Mouse (Mus musculus) spleen, adult 2 months (tissue): ENCODE data around the gene Neb. TPM values are rescaled to one million over a fixed set of nuclear protein-coding genes. Genes with fewer than 3 reads are reported as not detected.

Experiments
- DNase-seq, 2 experiments: peaks; one replicate each; pipeline versions ENCODE4 v3.0.0 to v3.0.0-alpha.2; 2012 to 2021; ENCODE audit warnings: low spot score in 2 of 2, low read depth in 1 of 2
- H3K27ac ChIP-seq: fragments of 200-500 bp; 2 replicates; pipeline ENCODE4 v1.5.1; 2012; ENCODE audit warnings: low read length, inconsistent platforms; ENCODE audit not compliant: insufficient read depth
- H3K27me3 ChIP-seq: fragments of 200-500 bp; 2 replicates; pipeline ENCODE4 v1.6.1; 2012; ENCODE audit warnings: mild to moderate bottlenecking, moderate library complexity, low read length, inconsistent platforms; ENCODE audit not compliant: control insufficient read depth, insufficient read depth
- H3K36me3 ChIP-seq: fragments of 200-500 bp; 2 replicates; pipeline ENCODE4 v1.6.1; 2012; ENCODE audit warnings: mild to moderate bottlenecking, low read length, inconsistent platforms; ENCODE audit not compliant: control insufficient read depth, insufficient read depth
- H3K4me1 ChIP-seq: fragments of 200-500 bp; 2 replicates; pipeline ENCODE4 v1.6.1; 2011; ENCODE audit warnings: inconsistent platforms; ENCODE audit not compliant: control insufficient read depth, insufficient read depth, insufficient read length
- H3K4me3 ChIP-seq: fragments of 200-500 bp; 2 replicates; pipeline ENCODE4 v1.5.1; 2011; ENCODE audit warnings: mild to moderate bottlenecking, inconsistent platforms; ENCODE audit not compliant: insufficient read depth, insufficient read length; ENCODE audit errors: extremely low read depth
- CTCF ChIP-seq: fragments of 200-500 bp; IDR thresholded peaks from 2 replicates; pipeline ENCODE4 v1.5.1; 2011; ENCODE audit warnings: mild to moderate bottlenecking, inconsistent platforms; ENCODE audit not compliant: insufficient read depth, insufficient read length, insufficient replicate concordance; ENCODE audit errors: extremely low read depth
- POLR2A ChIP-seq: fragments of 200-500 bp; IDR thresholded peaks from 2 replicates; pipeline ENCODE4 v1.6.1; 2011; ENCODE audit warnings: low read depth, low read length, inconsistent platforms
- WGBS: fragments of 180-500 bp; shearing (Covaris S2); methylation state at CpG from one replicate; pipeline ENCODE4 v1.1.7; 2018; 5-methylcytosine and 5-hydroxymethylcytosine counted together
- polyA plus RNA-seq: library from polyadenylated mRNA; depleted of rRNA; stranded (reverse); fragments of >200 nt; gene quantifications from 2 replicates; pipeline ENCODE4 v1.2.3, GENCODE M21; 2012

Gene Neb
- polyA plus RNA-seq, 1 experiment: 0.44 TPM

- Histone ChIP-seq H3K27ac (no peak overlapping the region), H3K4me1 (no peaks in the 10 kb centered on the region), H3K4me3 (no peak overlapping the region), H3K27me3 (no peaks in the 10 kb centered on the region), H3K36me3 (no peaks in the 10 kb centered on the region)
- 6% methylated on average over 1 of the region's 1 CpGs for WGBS
- no peak for TF ChIP-seq POLR2A
- TF ChIP-seq CTCF: no peak
- DNase-seq: no peak
Measured at GRCm38 (mm10) chr2:52252037-52252436, 126.2 kb downstream of the Neb start.

GRCm38 (mm10) chr2:52248316-52248826 lies 129.9 kb downstream of the Neb start:
- no peak for DNase-seq
- Histone ChIP-seq H3K27me3 (no peaks in the 10 kb centered on the region; the same call in 1 of the 2 replicates), H3K27ac (no peak overlapping the region), H3K36me3 (no peaks in the 10 kb centered on the region), H3K4me1 (no peaks in the 10 kb centered on the region), H3K4me3 (no peak overlapping the region)
- 55% methylated on average over 9 of the region's 9 CpGs for WGBS
- TF ChIP-seq CTCF: no peak
- no peak for TF ChIP-seq POLR2A

GRCm38 (mm10) chr2:52245091-52245490 lies 133.2 kb downstream of the Neb start:
- no peak for DNase-seq
- no peaks in the 10 kb centered on the region for H3K4me1 ChIP-seq
- no peak overlapping the region for H3K27ac ChIP-seq
- no peak overlapping the region for H3K4me3 ChIP-seq
- WGBS: 95% methylated on average over 5 of the region's 5 CpGs
- no peaks in the 10 kb centered on the region; the same call in 1 of the 2 replicates for H3K27me3 ChIP-seq
- no peak for TF ChIP-seq POLR2A
- no peak for TF ChIP-seq CTCF
- H3K36me3 ChIP-seq: no peaks in the 10 kb centered on the region

GRCm38 (mm10) chr2:52242691-52243090 lies 135.6 kb downstream of the Neb start:
- 85% methylated on average over 1 of the region's 1 CpGs for WGBS
- H3K27ac ChIP-seq: no peak overlapping the region

GRCm38 (mm10) chr2:52237892-52238291 lies 140.4 kb downstream of the Neb start:
- Histone ChIP-seq H3K27me3 (no peaks in the 10 kb centered on the region), H3K4me1 (no peaks in the 10 kb centered on the region), H3K36me3 (no peaks in the 10 kb centered on the region), H3K27ac (no peak overlapping the region), H3K4me3 (no peak overlapping the region)
- TF ChIP-seq POLR2A: no peak
- no peak for TF ChIP-seq CTCF
- 72% methylated on average over 5 of the region's 5 CpGs for WGBS
- no peak for DNase-seq

More at GRCm38 (mm10) chr2:52242691-52243090, 135.6 kb downstream of the Neb start:
- no peak for DNase-seq
- TF ChIP-seq CTCF: no peak
- TF ChIP-seq POLR2A: no peak
- H3K4me1 ChIP-seq: no peaks in the 10 kb centered on the region
- H3K27me3 ChIP-seq: no peaks in the 10 kb centered on the region; the same call in 1 of the 2 replicates
- H3K4me3 ChIP-seq: no peak overlapping the region
- H3K36me3 ChIP-seq: no peaks in the 10 kb centered on the region

- TF ChIP-seq CTCF (no peak), POLR2A (no peak)
- DNase-seq: no peak
- no peaks in the 10 kb centered on the region for H3K27me3 ChIP-seq
Measured at GRCm38 (mm10) chr2:52227584-52227983, 150.7 kb downstream of the Neb start.

GRCm38 (mm10) chr2:52224366-52224765 lies 153.9 kb downstream of the Neb start:
- no peaks in the 10 kb centered on the region for H3K4me1 ChIP-seq
- H3K27me3 ChIP-seq: no peaks in the 10 kb centered on the region
- H3K36me3 ChIP-seq: no peaks in the 10 kb centered on the region
- DNase-seq: no peak
- TF ChIP-seq POLR2A: no peak
- TF ChIP-seq CTCF: no peak
- WGBS: 88% methylated on average over 5 of the region's 5 CpGs
- no peak overlapping the region for H3K4me3 ChIP-seq
- no peak overlapping the region for H3K27ac ChIP-seq

More at GRCm38 (mm10) chr2:52227584-52227983, 150.7 kb downstream of the Neb start:
- WGBS: 58% methylated on average over 3 of the region's 3 CpGs
- no peaks in the 10 kb centered on the region for H3K36me3 ChIP-seq
- no peaks in the 10 kb centered on the region for H3K4me1 ChIP-seq
- no peak overlapping the region for H3K4me3 ChIP-seq
- no peak overlapping the region for H3K27ac ChIP-seq
